Mouse (Mus musculus): ENCODE data around the gene Gm37240.

DNA sequence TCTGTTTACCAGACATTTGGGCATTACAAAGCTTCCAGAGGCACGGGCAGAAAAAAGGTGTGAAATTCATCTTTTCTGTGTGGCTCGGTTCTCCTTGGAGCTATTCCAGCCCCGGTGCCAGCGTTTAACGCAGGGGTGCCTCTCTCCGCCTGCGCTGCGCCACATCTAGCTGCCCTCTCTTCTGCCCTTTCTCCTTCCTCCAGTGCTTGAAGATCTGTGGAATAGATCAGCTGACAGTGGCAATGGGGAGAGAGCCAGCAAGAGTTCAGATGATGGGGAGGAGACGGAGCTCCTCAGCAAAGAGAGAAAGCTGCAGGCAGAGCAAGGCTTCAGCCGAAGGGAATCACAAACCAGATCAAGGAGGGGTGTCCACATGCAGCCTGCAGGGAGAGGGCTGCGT, 714.8 kb downstream of the Gm37240 start:
- TF ChIP-seq CTCF (IDR thresholded peaks at IDR 0.05; ENCODE audit: low read depth) (no peak), EP300 (optimal IDR thresholded peaks at IDR 0.05) (no peak)
